Mouse (Mus musculus): ENCODE measurements around the gene Adamts4. TPM values are rescaled to one million over a fixed set of nuclear protein-coding genes. Genes with fewer than 3 reads are reported as not detected.

The Adamts4 gene
- total RNA-seq, 2 experiments from 2014 or later, result 0.79 to 4.2 TPM

- DNase-seq, result peak; percentile 79 to 81
Observed at GRCm38 (mm10) chr1:171256095-171256818, 6.0 kb downstream of the Adamts4 start.

GRCm38 (mm10) chr1:171256937-171257548, 6.8 kb downstream of the Adamts4 start:
- peak; percentile 71 to 76 for DNase-seq

- no peak for DNase-seq
Observed at GRCm38 (mm10) chr1:171257781-171258180, 7.6 kb downstream of the Adamts4 start.

- DNase-seq, result no peak
Observed at GRCm38 (mm10) chr1:171258921-171259320, 8.7 kb downstream of the Adamts4 start.

- DNase-seq, result peak in 1 of 2 experiments; percentile 41
Observed at GRCm38 (mm10) chr1:171260316-171260715, 10.1 kb downstream of the Adamts4 start.

- peak; percentile 67 to 75 for DNase-seq
Observed at GRCm38 (mm10) chr1:171262594-171263130, 12.4 kb downstream of the Adamts4 start.

- DNase-seq, result peak in 1 of 2 experiments; percentile 42
Observed at GRCm38 (mm10) chr1:171263185-171263611, 13.0 kb downstream of the Adamts4 start.

- no peak for DNase-seq
Observed at GRCm38 (mm10) chr1:171263666-171264461, 13.6 kb downstream of the Adamts4 start.

- no peak for DNase-seq
Observed at GRCm38 (mm10) chr1:171265971-171266744, 15.9 kb downstream of the Adamts4 start.

- DNase-seq, result no peak
Observed at GRCm38 (mm10) chr1:171268341-171268740, 18.1 kb downstream of the Adamts4 start.

GRCm38 (mm10) chr1:171269848-171270572, 19.8 kb downstream of the Adamts4 start, which contains the start of gene B4galt3:
TSS of gene B4galt3 (plus strand) at chr1:171270328.
- DNase-seq, result peak; percentile 98 to 99

- peak in 1 of 2 experiments; percentile 43 for DNase-seq
Observed at GRCm38 (mm10) chr1:171270573-171270900, 20.3 kb downstream of the Adamts4 start.

- DNase-seq, result no peak
Observed at GRCm38 (mm10) chr1:171271196-171271595, 21.0 kb downstream of the Adamts4 start.

GRCm38 (mm10) chr1:171271622-171272021, 21.4 kb downstream of the Adamts4 start:
- no peak for DNase-seq

- no peak for DNase-seq
Observed at GRCm38 (mm10) chr1:171272086-171272485, 21.9 kb downstream of the Adamts4 start.

- DNase-seq, result no peak
Observed at GRCm38 (mm10) chr1:171274171-171274570, 23.9 kb downstream of the Adamts4 start.

GRCm38 (mm10) chr1:171275144-171275734, 25.0 kb downstream of the Adamts4 start:
- DNase-seq, result no peak

GRCm38 (mm10) chr1:171276110-171276748, 26.0 kb downstream of the Adamts4 start:
- no peak for DNase-seq

GRCm38 (mm10) chr1:171277736-171278135, 27.5 kb downstream of the Adamts4 start:
- no peak for DNase-seq

GRCm38 (mm10) chr1:171278436-171278835, 28.2 kb downstream of the Adamts4 start:
- DNase-seq, result no peak

Measured in adrenal gland, postnatal 36 days (tissue).